Mouse (Mus musculus) stomach, postnatal 0 days (tissue): Measurements from ENCODE around the gene L3mbtl3.

Experiments used
- CTCF ChIP-seq: IDR thresholded peaks from 2 replicates; pipeline ENCODE4 v1.5.1; 2016; ENCODE audit warnings: antibody characterized with exemption, low read depth, mild to moderate bottlenecking, moderate library complexity
- EP300 ChIP-seq: optimal IDR thresholded peaks from 2 replicates; pipeline ENCODE3; 2016; ENCODE audit warnings: antibody characterized with exemption

DNA sequence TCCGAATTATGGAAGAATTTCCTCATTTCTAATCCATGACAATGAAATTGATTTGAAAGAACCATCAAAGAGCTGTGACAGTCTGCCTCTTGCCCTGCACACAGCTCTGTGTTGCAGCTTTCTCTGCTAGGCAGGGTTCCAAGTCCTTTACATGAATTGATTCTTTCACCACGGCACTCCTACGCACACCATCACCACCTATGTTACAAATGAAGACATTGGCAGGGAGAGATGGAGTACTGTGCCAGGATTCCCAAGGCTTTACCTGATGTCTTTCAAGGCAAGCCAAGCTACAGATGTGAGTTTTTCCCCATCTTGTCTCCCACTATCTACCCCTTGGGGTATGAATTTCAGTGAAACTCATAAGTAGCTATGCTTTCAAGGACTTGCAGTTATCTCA is 78.6 kb downstream of the L3mbtl3 start:
- no peak for TF ChIP-seq EP300
- no peak for TF ChIP-seq CTCF
